Mouse (Mus musculus) cerebellum, postnatal 4 days (tissue): ENCODE measurements around the gene Snx32.
"Not testable (repeated sequence)": the region's sequence is repeated elsewhere in the genome, so short reads cannot be mapped to it uniquely, and the experiment has no call there.

Experiments used
- DNase-seq, 2 experiments: peaks; one replicate each; pipeline ENCODE4 v3.0.0; 2022; ENCODE audit warnings: low spot score in 2 of 2, mixed read lengths in 1 of 2

The Snx32 gene

GRCm38 (mm10) chr19:5512091-5513004 is 2.0 kb upstream of the Snx32 start:
- DNase-seq: no peak

- DNase-seq: no peak
These were observed 815 bp upstream of the Snx32 start for GRCm38 (mm10) chr19:5511074-5511632.

- no peak for DNase-seq
These were observed 6.7 kb downstream of the Snx32 start, which contains the start of gene 1700020D05Rik for GRCm38 (mm10) chr19:5503687-5504086. TSS of gene 1700020D05Rik (minus strand) at chr19:5503787.

DNA sequence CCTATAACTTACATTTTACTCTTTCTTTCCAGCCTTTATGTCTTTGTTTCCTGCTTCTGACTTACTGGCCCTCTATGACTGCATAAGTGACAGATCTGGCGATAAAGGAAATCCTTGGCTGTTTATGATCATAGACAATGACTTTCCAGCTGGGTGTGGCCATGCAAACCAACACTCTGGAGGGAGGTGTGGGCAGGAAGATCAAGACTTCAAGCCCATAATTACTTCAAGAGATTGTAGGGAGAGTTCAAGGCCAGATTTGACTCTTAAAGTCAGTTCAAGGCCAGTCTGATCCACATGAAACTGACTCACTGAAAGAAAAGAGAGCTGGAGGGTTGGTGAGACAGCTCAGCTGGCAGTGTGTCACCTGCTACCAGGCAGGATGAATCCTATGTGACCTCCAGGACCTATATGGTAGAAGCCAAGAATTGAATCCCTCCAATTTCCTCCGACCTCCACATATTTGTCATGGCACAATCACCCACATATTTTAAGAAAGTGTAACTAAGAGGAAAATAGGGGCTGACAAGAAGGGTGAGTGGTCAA is 9.9 kb downstream of the Snx32 start:
- DNase-seq: no peak

DNA sequence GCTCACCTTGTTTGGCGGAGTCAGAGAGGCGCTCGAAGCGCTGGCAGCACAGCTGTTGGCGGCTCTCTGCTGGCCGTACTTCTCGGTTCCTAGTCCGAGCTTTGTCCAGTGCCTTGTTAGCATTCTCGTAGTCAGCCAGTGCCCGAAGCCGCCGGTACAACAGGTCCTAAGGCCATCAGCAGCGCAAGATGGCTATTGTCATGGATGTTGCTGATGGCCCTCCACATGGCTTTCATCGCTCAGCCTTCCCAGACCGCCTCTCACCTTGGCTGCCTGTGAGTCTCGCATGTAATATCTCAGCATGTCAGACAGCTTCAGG is 14.3 kb downstream of the Snx32 start:
- no peak for DNase-seq

GRCm38 (mm10) chr19:5495353-5496051 is 14.8 kb downstream of the Snx32 start:
- no peak for DNase-seq

GRCm38 (mm10) chr19:5494314-5494713 is 16.0 kb downstream of the Snx32 start:
- DNase-seq: no peak

- not testable (repeated sequence) for DNase-seq
These were observed 17.0 kb downstream of the Snx32 start for GRCm38 (mm10) chr19:5493301-5493721.

DNA sequence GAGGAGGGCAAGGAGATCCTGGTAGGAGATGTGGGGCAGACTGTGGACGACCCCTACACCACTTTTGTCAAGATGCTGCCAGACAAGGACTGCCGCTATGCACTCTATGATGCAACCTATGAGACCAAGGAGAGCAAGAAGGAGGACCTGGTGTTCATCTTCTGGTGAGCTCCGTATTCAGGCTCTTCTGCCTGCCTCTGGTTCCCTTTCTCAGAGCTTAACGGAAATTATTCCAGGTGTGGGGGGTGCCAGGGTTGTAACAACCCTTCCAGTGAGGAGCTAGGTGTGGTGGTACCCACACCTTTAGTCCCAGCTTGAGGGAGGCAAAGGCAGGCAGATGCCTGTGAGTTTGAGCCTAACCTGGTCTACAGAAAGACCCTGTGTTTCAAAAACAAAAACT is 17.7 kb downstream of the Snx32 start:
- no peak for DNase-seq

- DNase-seq: peak in 1 of 2 experiments; percentile 69
These were observed 19.2 kb downstream of the Snx32 start for GRCm38 (mm10) chr19:5490898-5491708.

DNA sequence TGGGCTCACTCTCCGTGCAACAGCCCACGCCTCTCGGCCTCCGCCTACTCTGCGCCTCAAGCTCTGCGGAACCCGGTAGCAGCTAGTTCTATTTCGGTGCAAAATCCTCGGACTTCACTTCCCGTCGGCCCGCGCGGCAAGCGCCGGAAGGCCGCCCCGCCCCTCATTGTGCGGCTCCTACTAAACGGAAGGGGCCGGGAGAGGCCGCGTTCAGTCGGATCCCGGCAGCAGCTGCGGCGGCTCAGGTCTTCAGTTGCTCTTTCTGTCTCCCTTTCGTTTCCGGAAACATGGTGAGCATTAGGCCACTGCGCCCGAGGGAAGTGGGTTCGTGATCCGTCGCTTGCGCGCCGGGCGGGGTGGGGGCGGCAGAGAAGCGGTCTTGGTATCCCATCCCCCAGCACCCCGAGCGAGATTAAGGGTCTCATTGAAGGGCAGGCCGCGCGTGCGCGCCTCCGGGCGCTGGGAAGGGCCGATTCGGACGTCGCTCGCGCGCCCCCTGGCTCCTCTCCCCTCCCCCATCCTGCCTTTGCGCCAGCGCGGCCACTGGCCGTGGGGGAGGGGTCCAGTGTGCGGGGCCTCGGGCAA is 19.9 kb downstream of the Snx32 start, which contains the start of gene Cfl1:
Gene Cfl1, plus strand, starts transcription at position 143 of the 585 bp plus-strand sequence.
- peak; percentile 87 to 93 for DNase-seq

GRCm38 (mm10) chr19:5489721-5490120 is 20.6 kb downstream of the Snx32 start:
- DNase-seq: not testable (repeated sequence)

DNA sequence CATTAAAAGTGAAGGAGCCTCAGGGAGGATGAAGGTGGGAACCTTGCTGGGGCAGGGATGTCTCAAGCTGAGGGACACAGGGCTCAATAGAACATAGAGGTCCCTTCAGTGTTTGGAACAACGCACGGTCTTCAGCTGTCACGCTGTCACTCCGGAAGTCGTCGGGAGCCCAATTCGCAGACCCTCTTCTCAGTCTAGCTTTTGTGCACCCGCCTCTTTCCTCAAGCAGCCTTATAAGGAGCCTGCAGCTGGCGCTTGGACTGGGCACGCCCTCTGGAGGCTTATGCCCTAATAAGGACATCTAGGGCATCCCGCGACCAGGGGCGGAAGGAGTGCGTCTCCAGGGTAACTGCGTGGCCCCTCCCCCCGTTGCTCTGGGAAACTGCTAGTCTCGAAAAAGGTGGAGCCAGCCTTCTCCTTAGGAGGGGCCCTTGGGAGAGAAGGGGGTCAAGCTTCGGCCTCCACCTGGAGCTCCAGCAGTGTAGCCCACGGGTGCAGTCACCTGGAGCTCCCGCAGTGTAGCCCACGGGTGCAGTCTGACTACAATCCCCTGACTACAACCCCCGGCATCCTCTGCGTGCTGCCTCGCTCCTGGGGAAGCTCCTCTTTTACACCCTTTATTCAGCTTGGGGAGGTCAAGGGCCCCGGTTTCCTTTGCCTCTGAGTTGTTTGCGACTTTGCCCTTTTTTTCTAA is 21.3 kb downstream of the Snx32 start:
- DNase-seq: peak; percentile 82 to 95

DNA sequence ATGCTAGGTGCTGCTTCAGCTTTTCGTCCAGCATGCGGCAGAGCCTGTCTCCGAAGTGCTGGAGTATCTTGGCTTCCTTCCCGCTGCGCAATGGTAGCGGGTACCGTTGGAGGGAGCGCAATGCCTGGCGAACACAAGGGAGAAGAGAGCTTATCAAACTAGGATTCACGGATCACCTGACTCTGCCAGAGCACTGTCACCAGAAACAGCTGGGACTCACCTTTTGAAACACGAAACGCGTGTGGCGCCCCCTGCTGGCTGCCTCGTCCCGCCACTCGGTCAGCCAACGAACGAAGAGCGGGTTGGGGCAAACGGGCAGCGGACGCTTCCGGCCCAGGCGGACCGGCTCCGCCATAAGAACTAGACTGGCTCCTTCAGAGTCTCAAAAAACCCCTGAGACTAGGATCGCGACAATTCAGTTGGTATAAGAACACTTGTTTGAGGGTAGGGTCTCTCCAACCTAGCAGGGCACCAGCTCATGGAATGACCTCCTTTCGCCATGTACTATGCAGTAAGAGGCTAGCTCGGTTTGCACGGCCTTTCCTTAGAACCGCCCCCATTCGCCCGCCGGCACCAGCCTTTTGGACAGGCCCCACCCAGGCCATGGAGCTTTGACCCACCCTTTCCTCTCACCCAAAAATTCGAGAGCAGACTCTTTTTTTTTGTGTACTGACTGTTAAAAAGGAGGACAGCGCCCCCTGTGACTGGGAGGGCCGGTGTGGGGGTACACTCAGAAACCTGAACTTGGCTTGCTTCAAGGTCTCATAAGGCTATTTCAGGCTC is 22.4 kb downstream of the Snx32 start, which contains the start of gene Mus81:
Gene Mus81, minus strand, starts transcription at position 635 of the 783 bp plus-strand sequence.
- DNase-seq: peak; percentile 87 to 94

DNA sequence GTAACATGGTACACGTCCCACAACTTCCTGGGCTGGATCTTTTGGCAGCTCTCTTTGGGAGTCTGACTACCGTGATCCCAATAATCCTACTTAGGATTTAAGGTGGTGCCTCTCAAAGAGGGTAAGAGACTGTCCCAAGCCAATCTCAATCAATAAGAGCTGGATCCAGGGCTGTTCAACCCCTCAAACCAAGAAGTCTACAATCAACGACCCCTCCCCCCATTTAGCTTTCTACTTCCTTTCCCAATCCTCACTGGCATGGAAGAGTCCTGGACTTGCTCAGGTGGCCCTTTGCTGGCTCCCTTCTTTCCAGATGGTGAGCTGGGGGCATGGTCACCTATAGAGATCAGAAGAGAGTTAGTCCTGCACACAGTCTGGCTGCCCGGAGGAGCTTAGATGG is 23.6 kb downstream of the Snx32 start:
- no peak for DNase-seq

DNA sequence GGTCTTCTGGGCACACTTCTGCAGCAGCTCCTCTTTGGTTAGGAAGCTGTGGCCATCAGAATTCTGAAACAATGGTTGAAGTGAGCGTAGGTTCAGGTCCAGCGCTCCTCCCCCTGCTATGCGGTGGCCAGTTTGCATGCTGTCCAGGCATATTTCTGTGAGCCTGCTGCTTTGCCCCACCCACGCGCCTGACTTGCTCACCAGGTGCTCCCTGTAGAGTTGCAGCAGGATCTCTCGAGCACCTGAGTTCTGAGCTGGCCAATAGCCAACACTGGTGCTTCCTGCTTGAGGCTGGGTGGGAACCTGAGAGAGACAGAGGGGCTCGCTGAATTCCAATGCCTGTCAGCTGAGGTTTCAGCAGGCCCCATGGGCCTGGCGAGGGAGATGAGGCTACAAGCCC is 24.1 kb downstream of the Snx32 start:
- no peak for DNase-seq

- no peak for DNase-seq
These were observed 24.5 kb downstream of the Snx32 start for GRCm38 (mm10) chr19:5485821-5486220.

GRCm38 (mm10) chr19:5485371-5485770 is 25.0 kb downstream of the Snx32 start:
- no peak for DNase-seq

GRCm38 (mm10) chr19:5484496-5484895 is 25.8 kb downstream of the Snx32 start:
- no peak for DNase-seq
